In the genomic region with DNA sequence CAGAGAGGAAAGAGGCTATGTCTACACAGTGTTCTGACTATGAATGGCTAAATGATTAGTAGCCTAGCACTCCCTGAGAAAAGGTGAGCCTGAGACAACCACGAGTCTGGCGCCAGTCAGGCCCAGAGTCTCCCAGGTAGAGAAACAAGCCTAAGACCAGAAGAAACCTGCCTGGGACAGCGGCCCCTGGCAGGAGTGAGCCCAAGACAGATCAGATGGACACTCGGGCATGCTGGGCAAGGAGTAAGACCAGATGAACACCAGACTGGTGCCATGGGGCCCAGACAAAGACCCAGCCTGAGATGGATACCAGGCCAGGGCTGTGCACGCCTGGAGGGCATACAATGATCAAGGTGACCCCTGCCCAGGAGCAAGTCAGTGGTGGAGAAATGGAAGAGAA, we compare ENCODE assay signal across 12 mouse cellular contexts.
"Had no signal": no experiment of that assay in that cellular context is flagged by ENCODE, and none has a peak within 500 bp of the region (broad histone marks: within the 10 kb centered on the region; RNA-seq: fewer than 3 reads in every experiment).

No protein-coding gene starts in this region.

- H3K9me3 ChIP-seq: lung, embryonic 15.5 days had no signal

- H3K27ac ChIP-seq: kidney, postnatal 0 days; layer of hippocampus, adult 2 months; liver, embryonic 14.5 days; lung, embryonic 15.5 days had no signal

- DNase-seq: layer of hippocampus, adult 9-11 months; lung, adult 18-20 months; lung, postnatal 14 days; lung, postnatal 4 days; midbrain, embryonic 14.5 days; thymus, adult 18-20 months; thymus, postnatal 36 days had no signal

- H3K4me3 ChIP-seq: layer of hippocampus, adult 2 months; lung, embryonic 15.5 days had no signal

- H3K27me3 ChIP-seq: lung, embryonic 15.5 days had no signal

- H3K4me2 ChIP-seq: lung, embryonic 15.5 days; midbrain, embryonic 11.5 days had no signal

- H3K9ac ChIP-seq: liver, embryonic 14.5 days; lung, embryonic 15.5 days had no signal

- H3K4me1 ChIP-seq: lung, embryonic 15.5 days had no signal

- H3K36me3 ChIP-seq: lung, embryonic 15.5 days had no signal
